Mouse (Mus musculus): ENCODE results near the gene Ephx4. TPM values are rescaled to one million over a fixed set of nuclear protein-coding genes. Genes with fewer than 3 reads are reported as not detected.

Ephx4 gene
- total RNA-seq, 2 experiments from 2014 or later, result not detected

Other genes starting within 250 kb of the Ephx4 start
- gene Tgfbr3, start 113.1 kb upstream of the Ephx4 start, total RNA-seq (2015; ENCODE audit: low replicate concordance), result 1.5 and 1.9 TPM in 2 replicates
- 2.2 and 2.6 TPM in 2 replicates for gene Tgfbr3, start 113.1 kb upstream of the Ephx4 start, total RNA-seq (2017; ENCODE audit: low replicate concordance)
- gene Brdt, start 71.6 kb upstream of the Ephx4 start, total RNA-seq (2015; ENCODE audit: low replicate concordance), result not detected in 2 replicates
- not detected in 2 replicates for gene Brdt, start 71.6 kb upstream of the Ephx4 start, total RNA-seq (2017; ENCODE audit: low replicate concordance)
- gene Lpcat2b, start 28.8 kb downstream of the Ephx4 start, total RNA-seq (2015; ENCODE audit: low replicate concordance), result not detected in 2 replicates
- gene Lpcat2b, start 28.8 kb downstream of the Ephx4 start, total RNA-seq (2017; ENCODE audit: low replicate concordance), result not detected in 2 replicates
- 1.9 and 3.1 TPM in 2 replicates for gene Btbd8, start 35.3 kb downstream of the Ephx4 start, total RNA-seq (2015; ENCODE audit: low replicate concordance)
- 5.9 and 6.1 TPM in 2 replicates for gene Btbd8, start 35.3 kb downstream of the Ephx4 start, total RNA-seq (2017; ENCODE audit: low replicate concordance)
- 0.63 TPM in 1 of 2 replicates, not detected in the other for gene Gm42669, start 104.9 kb downstream of the Ephx4 start, total RNA-seq (2015; ENCODE audit: low replicate concordance)
- 0.34 and 1.5 TPM in 2 replicates for gene Gm42669, start 104.9 kb downstream of the Ephx4 start, total RNA-seq (2017; ENCODE audit: low replicate concordance)
- not detected in 2 replicates for gene 1700028K03Rik, start 132.0 kb downstream of the Ephx4 start, total RNA-seq (2015; ENCODE audit: low replicate concordance)
- gene 1700028K03Rik, start 132.0 kb downstream of the Ephx4 start, total RNA-seq (2017; ENCODE audit: low replicate concordance), result 0.17 TPM in 1 of 2 replicates, not detected in the other
- 8.4 and 17.5 TPM in 2 replicates for gene Rpap2, start 194.6 kb downstream of the Ephx4 start, total RNA-seq (2015; ENCODE audit: low replicate concordance)
- 31.2 and 46.2 TPM in 2 replicates for gene Rpap2, start 194.6 kb downstream of the Ephx4 start, total RNA-seq (2017; ENCODE audit: low replicate concordance)
- gene Glmn, start 195.2 kb downstream of the Ephx4 start, total RNA-seq (2015; ENCODE audit: low replicate concordance), result 4.8 and 11.1 TPM in 2 replicates
- 14.5 and 16.0 TPM in 2 replicates for gene Glmn, start 195.2 kb downstream of the Ephx4 start, total RNA-seq (2017; ENCODE audit: low replicate concordance)